Mouse (Mus musculus) spleen, adult 2 months (tissue): ENCODE data around the gene Trp53i11.

Experiments used
- CTCF ChIP-seq: fragments of 200-500 bp; IDR thresholded peaks from 2 replicates; pipeline ENCODE4 v1.5.1; 2011; ENCODE audit warnings: mild to moderate bottlenecking, inconsistent platforms; ENCODE audit not compliant: insufficient read depth, insufficient read length, insufficient replicate concordance; ENCODE audit errors: extremely low read depth
- POLR2A ChIP-seq: fragments of 200-500 bp; IDR thresholded peaks from 2 replicates; pipeline ENCODE4 v1.6.1; 2011; ENCODE audit warnings: low read depth, low read length, inconsistent platforms

DNA sequence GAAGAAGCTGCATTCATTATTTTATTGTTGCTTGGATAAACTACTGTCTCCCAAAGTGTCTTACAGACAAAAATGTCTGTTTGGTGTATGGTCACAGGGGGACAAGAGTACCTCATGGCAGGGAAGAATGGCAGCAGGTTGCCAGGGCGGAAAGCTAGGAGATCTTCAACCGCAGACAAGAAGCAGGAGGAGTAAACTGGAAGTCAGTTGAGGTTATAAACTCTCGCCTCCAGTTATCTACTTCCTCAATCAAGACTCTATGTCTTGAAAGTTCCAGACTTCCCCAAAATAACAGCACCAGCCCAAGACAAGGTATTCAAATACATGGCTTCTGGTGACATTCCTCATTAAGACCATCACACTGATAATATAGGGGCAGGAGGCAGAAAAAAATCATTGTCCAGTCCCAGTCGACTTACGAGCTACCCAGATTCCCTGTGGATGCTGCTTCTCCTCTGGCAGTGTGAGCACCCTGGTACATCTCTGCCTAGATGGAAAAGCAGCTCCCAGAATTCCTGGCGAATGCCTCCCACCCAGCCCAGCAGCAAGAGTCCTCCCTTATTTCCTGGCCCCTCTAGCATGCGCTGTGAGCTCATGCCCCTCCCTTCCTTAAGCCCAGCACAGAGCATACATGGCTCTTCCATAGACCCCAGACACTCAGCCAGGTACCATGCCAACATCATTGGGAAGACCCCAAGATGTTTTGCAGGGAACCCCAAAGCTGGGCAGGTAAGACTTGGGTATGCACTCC is 25.3 kb upstream of the Trp53i11 start:
- TF ChIP-seq CTCF: no peak
- TF ChIP-seq POLR2A: no peak
